Comparison of ENCODE assay signal across 32 mouse cellular contexts in the genomic region with DNA sequence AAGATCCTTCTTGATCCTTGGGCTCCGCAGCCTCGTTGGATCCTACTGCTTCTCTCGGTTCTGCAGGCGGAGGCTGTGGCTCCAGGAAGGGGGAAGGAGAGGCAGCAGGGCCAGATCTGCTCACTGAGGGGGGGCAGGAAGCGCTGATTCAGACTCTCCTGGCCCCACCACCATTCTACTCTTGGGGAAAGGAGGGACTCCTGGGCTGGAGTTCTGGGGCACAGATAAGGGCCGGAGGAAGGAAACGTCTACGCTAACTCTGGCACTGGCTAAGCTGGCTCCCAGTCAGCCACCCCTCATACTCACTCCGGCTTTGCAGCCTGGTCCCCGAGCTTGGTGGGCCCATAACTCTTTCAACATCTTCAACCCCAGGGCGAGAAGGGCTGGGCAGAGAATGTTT. TPM values are rescaled to one million over a fixed set of nuclear protein-coding genes. Genes with fewer than 3 reads are reported as not detected.
DNase-seq lines count a peak whose midpoint lies in the region; ATAC-seq and TF ChIP-seq lines count a peak whose summit lies in the region.
"Had no signal": no experiment of that assay in that cellular context is flagged by ENCODE, and none has a peak within 500 bp of the region (broad histone marks: within the 10 kb centered on the region; RNA-seq: fewer than 3 reads in every experiment).

No protein-coding gene starts in this region.

- H3K4me1 ChIP-seq in heart, embryonic 12.5 days (replicated peaks): peaks cover 20% of the 10 kb centered on the region
- H3K4me1 ChIP-seq in lung, postnatal 0 days (ENCODE audit: insufficient read depth, low read depth, low read length): peaks cover 4% of the 10 kb centered on the region; the same call in 1 of the 2 replicates

- peaks cover 78% of the 10 kb centered on the region for H3K36me3 ChIP-seq in heart, embryonic 12.5 days
- H3K36me3 ChIP-seq in lung, postnatal 0 days (ENCODE audit: insufficient read depth, low read length): peaks cover 23% of the 10 kb centered on the region; the same call in 1 of the 2 replicates

- no peaks in the 10 kb centered on the region for H3K9me3 ChIP-seq in heart, embryonic 12.5 days (replicated peaks)
- H3K9me3 ChIP-seq in lung, postnatal 0 days (ENCODE audit: low read length): no peaks in the 10 kb centered on the region
- H3K9me3 ChIP-seq: embryonic facial prominence, embryonic 12.5 days; hindbrain, embryonic 10.5 days; hindbrain, embryonic 15.5 days; kidney, embryonic 15.5 days; midbrain, embryonic 12.5 days; neural tube, embryonic 13.5 days; stomach, embryonic 15.5 days had no signal

- H3K27me3 ChIP-seq in heart, embryonic 12.5 days (replicated peaks): no peaks in the 10 kb centered on the region
- no peaks in the 10 kb centered on the region for H3K27me3 ChIP-seq in lung, postnatal 0 days (replicated peaks; ENCODE audit: insufficient read depth, low read length)
- H3K27me3 ChIP-seq: embryonic facial prominence, embryonic 12.5 days; hindbrain, embryonic 15.5 days; kidney, embryonic 15.5 days; midbrain, embryonic 12.5 days; neural tube, embryonic 13.5 days; stomach, embryonic 15.5 days had no signal

- WGBS in heart, embryonic 12.5 days: 66% methylated on average over 11 of the region's 11 CpGs
- 78% methylated on average over 9 of the region's 11 CpGs for WGBS in lung, postnatal 0 days

- H3K4me2 ChIP-seq in heart, embryonic 12.5 days: peak overlapping the region; percentile 9; the same call in 1 of the 2 replicates
- H3K4me2 ChIP-seq in lung, postnatal 0 days (replicated peaks; ENCODE audit: low read depth, low read length): no peak overlapping the region
- H3K4me2 ChIP-seq: embryonic facial prominence, embryonic 12.5 days; hindbrain, embryonic 15.5 days; kidney, embryonic 15.5 days; midbrain, embryonic 12.5 days; neural tube, embryonic 13.5 days; stomach, embryonic 15.5 days had no signal

- H3K9ac ChIP-seq in heart, embryonic 12.5 days: no peak overlapping the region
- no peak overlapping the region for H3K9ac ChIP-seq in lung, postnatal 0 days (replicated peaks; ENCODE audit: low read depth)
- H3K9ac ChIP-seq: embryonic facial prominence, embryonic 12.5 days; hindbrain, embryonic 15.5 days; kidney, embryonic 15.5 days; midbrain, embryonic 12.5 days; neural tube, embryonic 13.5 days; stomach, embryonic 15.5 days had no signal

- peak; percentile 61; the same call in 1 of the 2 replicates for ATAC-seq in heart, embryonic 12.5 days (ENCODE audit: insufficient number of reproducible peaks, low FRiP score)
- ATAC-seq in lung, postnatal 0 days: 0 out of 2 replicates have a peak, but pooled peaks have one; percentile 17
- ATAC-seq in granulocyte monocyte progenitor cell, adult 5-6 weeks (replicated peaks; ENCODE audit: poor library complexity, severe bottlenecking): 0 out of 2 replicates have a peak, but pooled peaks have one; percentile 17
- ATAC-seq: activated CD4-positive, CD25-positive, alpha-beta regulatory T cell, adult 4 months; forebrain, embryonic 14.5 days had no signal

- H3K27ac ChIP-seq in heart, embryonic 12.5 days (ENCODE audit: poor library complexity, severe bottlenecking): peak overlapping the region; percentile 73
- no peak overlapping the region for H3K27ac ChIP-seq in lung, postnatal 0 days (ENCODE audit: low read length)
- H3K27ac ChIP-seq in gastrocnemius, adult 2 months: no peak overlapping the region
- H3K27ac ChIP-seq: embryonic facial prominence, embryonic 12.5 days; hindbrain, embryonic 10.5 days; hindbrain, embryonic 15.5 days; kidney, embryonic 15.5 days; midbrain, embryonic 12.5 days; neural tube, embryonic 13.5 days; stomach, embryonic 15.5 days had no signal

- intact Hi-C loops in gastrocnemius, adult 2 months (cut with DNase I): no loop called here

- DNase-seq in heart, adult 9 months (ENCODE audit: low spot score in 2 of 2): no peak
- no peak for DNase-seq in lung, postnatal 0 days (ENCODE audit: low spot score)
- DNase-seq in lung, postnatal 25 days (ENCODE audit: low spot score): no peak
- peak; percentile 18 for DNase-seq in heart, postnatal 4 days
- DNase-seq in gastrocnemius, adult 2 months: no peak
- no peak for DNase-seq in right cerebral cortex, adult 18-20 months
- DNase-seq: adrenal gland, adult 2 months; B cell, adult 2 months; cerebellum, adult 8-10 months; cerebellum, postnatal 25 days; gastrocnemius, postnatal 36 days; kidney, adult 18-20 months; kidney, postnatal 25 days; liver; lung, adult 18-20 months; lung, postnatal 10 days; retina, postnatal 1 day; right cerebral cortex, postnatal 25 days had no signal

- no peak for TF ChIP-seq CTCF in lung, postnatal 0 days (IDR thresholded peaks at IDR 0.05)
- TF ChIP-seq CTCF in gastrocnemius, adult 2 months (IDR thresholded peaks at IDR 0.05): no peak

- TF ChIP-seq EP300 in lung, postnatal 0 days (IDR thresholded peaks at IDR 0.05): no peak

- no peak overlapping the region for H3K4me3 ChIP-seq in heart, embryonic 12.5 days
- H3K4me3 ChIP-seq in lung, postnatal 0 days (ENCODE audit: low read depth, low read length): no peak overlapping the region
- no peak overlapping the region for H3K4me3 ChIP-seq in gastrocnemius, adult 2 months
- H3K4me3 ChIP-seq: embryonic facial prominence, embryonic 12.5 days; hindbrain, embryonic 10.5 days; hindbrain, embryonic 15.5 days; kidney, embryonic 15.5 days; midbrain, embryonic 12.5 days; myocyte; neural tube, embryonic 13.5 days; stomach, embryonic 15.5 days had no signal

RNA-seq across cellular contexts. Expression of a gene that starts 6.4 kb away (rescaled TPM):
- polyA plus RNA-seq in heart, embryonic 12.5 days (2016; fragmentation: Nextera tagmentation; extraction: Ambion mirVana): 42.8 and 46.9 TPM in 2 replicates
- polyA plus RNA-seq in lung, postnatal 0 days (2015; fragmentation: Nextera tagmentation; extraction: Ambion mirVana): 14.3 and 15.9 TPM in 2 replicates
- total RNA-seq in granulocyte monocyte progenitor cell, adult 5-6 weeks (2014; fragmentation: Nextera tagmentation): 21.4 and 22.0 TPM in 2 replicates
- 9.9 and 10.0 TPM in 2 replicates for total RNA-seq in granulocyte monocyte progenitor cell, adult 5-6 weeks (2017)
- 10 to 100 TPM; 16.8 to 18.4 TPM for total RNA-seq in heart, postnatal 4 days (2021)
- total RNA-seq in gastrocnemius, adult 2 months (2021): 1 to 10 TPM; 1.0 to 1.8 TPM

RNA-seq across cellular contexts. Expression of a gene that starts 8.3 kb away (rescaled TPM):
- 53.8 and 59.3 TPM in 2 replicates for polyA plus RNA-seq in heart, embryonic 12.5 days (2016; fragmentation: Nextera tagmentation; extraction: Ambion mirVana)
- 46.3 and 50.1 TPM in 2 replicates for polyA plus RNA-seq in lung, postnatal 0 days (2015; fragmentation: Nextera tagmentation; extraction: Ambion mirVana)
- total RNA-seq in granulocyte monocyte progenitor cell, adult 5-6 weeks (2014; fragmentation: Nextera tagmentation): 20.4 and 30.1 TPM in 2 replicates
- 29.9 and 36.8 TPM in 2 replicates for total RNA-seq in granulocyte monocyte progenitor cell, adult 5-6 weeks (2017)
- 10 to 100 TPM; 26.4 to 29.3 TPM for total RNA-seq in heart, postnatal 4 days (2021)
- total RNA-seq in gastrocnemius, adult 2 months (2021): 10 to 100 TPM; 21.9 to 25.0 TPM

RNA-seq across cellular contexts. Expression of a gene that starts 13.7 kb away (rescaled TPM):
- 201 and 224 TPM in 2 replicates for polyA plus RNA-seq in heart, embryonic 12.5 days (2016; fragmentation: Nextera tagmentation; extraction: Ambion mirVana)
- 82.3 and 97.4 TPM in 2 replicates for polyA plus RNA-seq in lung, postnatal 0 days (2015; fragmentation: Nextera tagmentation; extraction: Ambion mirVana)
- total RNA-seq in granulocyte monocyte progenitor cell, adult 5-6 weeks (2014; fragmentation: Nextera tagmentation): 158 and 185 TPM in 2 replicates
- total RNA-seq in granulocyte monocyte progenitor cell, adult 5-6 weeks (2017): 59.3 and 120 TPM in 2 replicates
- 10 to 100 TPM; 44.7 to 45.7 TPM for total RNA-seq in heart, postnatal 4 days (2021)
- total RNA-seq in gastrocnemius, adult 2 months (2021): 10 to 100 TPM; 39.2 to 43.4 TPM

RNA-seq across cellular contexts. Expression of a gene that starts 19.1 kb away (rescaled TPM):
- polyA plus RNA-seq in heart, embryonic 12.5 days (2016; fragmentation: Nextera tagmentation; extraction: Ambion mirVana): 0.14 and 0.15 TPM in 2 replicates
- 2.9 and 3.7 TPM in 2 replicates for polyA plus RNA-seq in lung, postnatal 0 days (2015; fragmentation: Nextera tagmentation; extraction: Ambion mirVana)
- not detected in 2 replicates for total RNA-seq in granulocyte monocyte progenitor cell, adult 5-6 weeks (2014; fragmentation: Nextera tagmentation)
- total RNA-seq in granulocyte monocyte progenitor cell, adult 5-6 weeks (2017): not detected in 2 replicates
- total RNA-seq in heart, postnatal 4 days (2021): not detected
- total RNA-seq in gastrocnemius, adult 2 months (2021): not detected
- total RNA-seq: adrenal gland, adult 2 months; adrenal gland, postnatal 4 days; gastrocnemius, postnatal 36 days had no signal
- polyA plus RNA-seq: activated CD4-positive, CD25-positive, alpha-beta regulatory T cell, adult 4 months; adrenal gland, adult 2 months; intestine, embryonic 14.5 days; stomach, embryonic 15.5 days had no signal

RNA-seq across cellular contexts. Expression of a gene that starts 19.5 kb away (rescaled TPM):
- 11.0 and 11.3 TPM in 2 replicates for polyA plus RNA-seq in heart, embryonic 12.5 days (2016; fragmentation: Nextera tagmentation; extraction: Ambion mirVana)
- polyA plus RNA-seq in lung, postnatal 0 days (2015; fragmentation: Nextera tagmentation; extraction: Ambion mirVana): 10.5 and 10.9 TPM in 2 replicates
- 12.9 and 16.7 TPM in 2 replicates for total RNA-seq in granulocyte monocyte progenitor cell, adult 5-6 weeks (2014; fragmentation: Nextera tagmentation)
- total RNA-seq in granulocyte monocyte progenitor cell, adult 5-6 weeks (2017): 7.2 and 8.3 TPM in 2 replicates
- total RNA-seq in heart, postnatal 4 days (2021): 10 to 100 TPM; 22.3 to 23.1 TPM
- 10 to 100 TPM; 23.0 to 24.3 TPM for total RNA-seq in gastrocnemius, adult 2 months (2021)
